Mouse (Mus musculus) midbrain, embryonic 11.5 days (tissue): ENCODE data around the gene Fndc10. TPM values are rescaled to one million over a fixed set of nuclear protein-coding genes. Genes with fewer than 3 reads are reported as not detected.

Experiments
- ATAC-seq: fragments of 200-750 bp; cut with Nextera tagmentation; 2 replicates; pipeline ENCODE4 v1.8.0; 2017; ENCODE audit warnings: moderate TSS enrichment, moderate library complexity; ENCODE audit not compliant: low FRiP score
- DNase-seq: peaks from one replicate; pipeline ENCODE4 v3.0.0; 2015; ENCODE audit warnings: low spot score; ENCODE audit errors: missing footprints
- H3K27ac ChIP-seq: fragments of 300-500 bp; sonication (generic); 2 replicates; pipeline ENCODE4 v1.5.1; 2014; ENCODE audit warnings: low read depth, low read length
- H3K27me3 ChIP-seq: fragments of 300-500 bp; sonication (generic); 2 replicates; pipeline ENCODE4 v1.6.1; 2014; ENCODE audit warnings: mild to moderate bottlenecking, low read length, moderate library complexity, mixed read lengths; ENCODE audit not compliant: control insufficient read depth, insufficient read depth
- H3K36me3 ChIP-seq: fragments of 300-500 bp; sonication (generic); 2 replicates; pipeline ENCODE4 v1.6.1; 2014; ENCODE audit warnings: mild to moderate bottlenecking, low read length, moderate library complexity, mixed read lengths; ENCODE audit not compliant: control insufficient read depth, insufficient read depth
- H3K4me1 ChIP-seq: fragments of 300-500 bp; sonication (generic); 2 replicates; pipeline ENCODE4 v1.6.1; 2014; ENCODE audit warnings: low read length; ENCODE audit not compliant: control insufficient read depth, insufficient read depth
- H3K4me2 ChIP-seq: fragments of 300-500 bp; sonication (generic); 2 replicates; pipeline ENCODE4 v1.6.1; 2014; ENCODE audit warnings: mild to moderate bottlenecking, moderate library complexity
- H3K4me3 ChIP-seq: fragments of 300-500 bp; sonication (generic); 2 replicates; pipeline ENCODE4 v1.5.1; 2014; ENCODE audit warnings: low read depth, low read length
- H3K9ac ChIP-seq: fragments of 300-500 bp; sonication (generic); 2 replicates; pipeline ENCODE4 v1.6.1; 2014; ENCODE audit warnings: low read length
- H3K9me3 ChIP-seq: fragments of 300-500 bp; sonication (generic); 2 replicates; pipeline ENCODE4 v1.6.1; 2016; ENCODE audit warnings: low read length; ENCODE audit not compliant: control insufficient read depth
- WGBS: fragments of 180-500 bp; shearing (Covaris S2); extraction: QIAGEN DNeasy Blood & Tissue Kit; methylation state at CpG from one replicate; pipeline ENCODE4 v1.1.7; 2014; 5-methylcytosine and 5-hydroxymethylcytosine counted together
- polyA plus RNA-seq: library from polyadenylated mRNA; unstranded; fragments of >200 nt; fragmentation: Nextera tagmentation; extraction: Ambion mirVana; gene quantifications from 2 replicates; pipeline ENCODE4 v1.2.1, GENCODE M21; 2014

Gene Fndc10
- polyA plus RNA-seq, 1 experiment from 2014 or later = 1.5 TPM

GRCm38 (mm10) chr4:155654183-155654455 is 40.0 kb upstream of the Fndc10 start:
- 0% methylated on average over 6 of the region's 6 CpGs for WGBS
- Histone ChIP-seq H3K4me3 (peak overlapping the region; percentile 34; the same call in 1 of the 2 replicates), H3K27me3 (peaks cover 55% of the 10 kb centered on the region), H3K9me3 (no peaks in the 10 kb centered on the region), H3K4me2 (peak overlapping the region; percentile 72), H3K4me1 (peaks cover 23% of the 10 kb centered on the region), H3K36me3 (peaks cover 15% of the 10 kb centered on the region), H3K27ac (no peak overlapping the region), H3K9ac (peak overlapping the region; percentile 29)
- 0 out of 2 replicates have a peak, but pooled peaks have one; percentile 10 for ATAC-seq
- DNase-seq = no peak

GRCm38 (mm10) chr4:155654456-155655298 is 39.5 kb upstream of the Fndc10 start:
- H3K4me3 ChIP-seq = peak overlapping the region; percentile 34
- 1% methylated on average over 52 of the region's 52 CpGs for WGBS
- DNase-seq = peak; percentile 93
- H3K4me1 ChIP-seq = peaks cover 23% of the 10 kb centered on the region
- ATAC-seq = peak; percentile 47
- H3K27me3 ChIP-seq = peaks cover 55% of the 10 kb centered on the region
- peak overlapping the region; percentile 29; the same call in 1 of the 2 replicates for H3K9ac ChIP-seq
- H3K4me2 ChIP-seq = peak overlapping the region; percentile 72
- H3K9me3 ChIP-seq = no peaks in the 10 kb centered on the region
- peaks cover 10% of the 10 kb centered on the region for H3K36me3 ChIP-seq
- H3K27ac ChIP-seq = no peak overlapping the region

- no peak overlapping the region for H3K9ac ChIP-seq
- WGBS = 92% methylated on average over 13 of the region's 13 CpGs
- H3K27me3 ChIP-seq = peaks cover 50% of the 10 kb centered on the region
- H3K27ac ChIP-seq = no peak overlapping the region
- DNase-seq (no peak), ATAC-seq (no peak)
- no peak overlapping the region for H3K4me2 ChIP-seq
- H3K4me1 ChIP-seq = peaks cover 23% of the 10 kb centered on the region
- H3K9me3 ChIP-seq = no peaks in the 10 kb centered on the region
- H3K4me3 ChIP-seq = no peak overlapping the region
- peaks cover under 1% of the 10 kb centered on the region; the same call in 1 of the 2 replicates for H3K36me3 ChIP-seq
These were observed 37.9 kb upstream of the Fndc10 start for GRCm38 (mm10) chr4:155656214-155656751.

GRCm38 (mm10) chr4:155658961-155659360 is 35.2 kb upstream of the Fndc10 start:
- Histone ChIP-seq H3K4me1 (peaks cover 10% of the 10 kb centered on the region), H3K4me2 (no peak overlapping the region), H3K36me3 (no peaks in the 10 kb centered on the region), H3K9me3 (no peaks in the 10 kb centered on the region), H3K27ac (no peak overlapping the region), H3K9ac (no peak overlapping the region), H3K27me3 (peaks cover 24% of the 10 kb centered on the region), H3K4me3 (no peak overlapping the region)
- DNase-seq (no peak), ATAC-seq (no peak)
- WGBS = 92% methylated on average over 8 of the region's 10 CpGs

- Histone ChIP-seq H3K9me3 (no peaks in the 10 kb centered on the region), H3K9ac (no peak overlapping the region), H3K4me3 (no peak overlapping the region), H3K4me2 (no peak overlapping the region), H3K36me3 (no peaks in the 10 kb centered on the region), H3K27ac (no peak overlapping the region), H3K4me1 (no peaks in the 10 kb centered on the region), H3K27me3 (peaks cover 7% of the 10 kb centered on the region)
- 90% methylated on average over 12 of the region's 12 CpGs for WGBS
- DNase-seq = no peak
- ATAC-seq = no peak
These were observed 33.5 kb upstream of the Fndc10 start for GRCm38 (mm10) chr4:155660641-155661040.

- no peaks in the 10 kb centered on the region for H3K9me3 ChIP-seq
- no peak overlapping the region for H3K4me3 ChIP-seq
- H3K4me1 ChIP-seq = peaks cover 6% of the 10 kb centered on the region; the same call in 1 of the 2 replicates
- no peak for DNase-seq
- no peak overlapping the region for H3K4me2 ChIP-seq
- ATAC-seq = no peak
- no peak overlapping the region for H3K9ac ChIP-seq
- no peak overlapping the region for H3K27ac ChIP-seq
- no peaks in the 10 kb centered on the region for H3K27me3 ChIP-seq
- H3K36me3 ChIP-seq = no peaks in the 10 kb centered on the region
These were observed 27.2 kb upstream of the Fndc10 start for GRCm38 (mm10) chr4:155666903-155667302.

GRCm38 (mm10) chr4:155668689-155669597 is 25.2 kb upstream of the Fndc10 start, which contains the start of gene Mib2:
Gene Mib2 (minus strand): TSS chr4:155669198.
- Histone ChIP-seq H3K27ac (peak within 1 kb of the TSS; percentile 55; the same call in 1 of the 2 replicates), H3K9ac (peak within 1 kb of the TSS; percentile 78), H3K4me1 (peaks cover 6% of the 10 kb centered on the region; the same call in 1 of the 2 replicates), H3K36me3 (no peaks in the 10 kb centered on the region), H3K4me2 (peak within 1 kb of the TSS; percentile 84), H3K4me3 (peak within 1 kb of the TSS; percentile 79), H3K9me3 (no peaks in the 10 kb centered on the region), H3K27me3 (no peaks in the 10 kb centered on the region)
- ATAC-seq (peak; percentile 99), DNase-seq (peak; percentile 99)
- WGBS = 1% methylated on average over 73 of the region's 73 CpGs

- Histone ChIP-seq H3K4me3 (peak overlapping the region; percentile 79), H3K36me3 (no peaks in the 10 kb centered on the region), H3K4me1 (peaks cover 6% of the 10 kb centered on the region; the same call in 1 of the 2 replicates), H3K9me3 (no peaks in the 10 kb centered on the region), H3K4me2 (peak overlapping the region; percentile 84), H3K9ac (peak overlapping the region; percentile 78; the same call in 1 of the 2 replicates), H3K27me3 (no peaks in the 10 kb centered on the region), H3K27ac (no peak overlapping the region)
- ATAC-seq (no peak; the same call in 1 of the 2 replicates), DNase-seq (no peak)
- 2% methylated on average over 8 of the region's 8 CpGs for WGBS
These were observed 24.5 kb upstream of the Fndc10 start for GRCm38 (mm10) chr4:155669598-155670075.
